Mouse (Mus musculus) lung, adult 2 months (tissue): ENCODE measurements around the gene Natd1.

Experiments used
- CTCF ChIP-seq: fragments of 200-500 bp; IDR thresholded peaks from 2 replicates; pipeline ENCODE4 v1.5.1; 2011; ENCODE audit warnings: mild to moderate bottlenecking, low read length, control low read depth; ENCODE audit not compliant: insufficient read depth
- POLR2A ChIP-seq: fragments of 200-500 bp; IDR thresholded peaks from 2 replicates; pipeline ENCODE4 v1.6.1; 2011; ENCODE audit warnings: low read depth, mild to moderate bottlenecking, control low read depth, low read length, borderline replicate concordance; ENCODE audit errors: extremely low read depth

DNA sequence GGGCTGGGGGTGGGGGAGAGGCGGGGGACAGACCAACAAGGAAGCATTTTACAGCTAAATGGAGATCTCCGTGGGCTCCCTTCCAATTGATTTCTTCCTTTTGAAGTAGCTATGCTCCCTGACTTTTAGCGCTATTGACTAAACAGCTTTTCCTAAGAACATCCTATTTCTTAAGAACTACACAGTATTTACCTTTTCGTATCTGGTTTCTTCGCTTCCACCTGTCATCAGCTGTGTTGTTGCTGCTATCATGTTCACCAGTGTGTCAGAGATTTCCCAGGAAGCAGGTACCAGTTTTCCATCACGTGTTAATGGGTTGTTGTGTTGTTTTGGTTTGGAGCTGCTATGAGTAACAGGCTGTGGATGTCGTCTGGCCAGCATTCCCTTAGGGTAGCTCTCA, at the start of gene Natd1:
- TF ChIP-seq CTCF: no peak
- TF ChIP-seq POLR2A: no peak
